ENCODE assay signal across 19 mouse cellular contexts in the genomic region with DNA sequence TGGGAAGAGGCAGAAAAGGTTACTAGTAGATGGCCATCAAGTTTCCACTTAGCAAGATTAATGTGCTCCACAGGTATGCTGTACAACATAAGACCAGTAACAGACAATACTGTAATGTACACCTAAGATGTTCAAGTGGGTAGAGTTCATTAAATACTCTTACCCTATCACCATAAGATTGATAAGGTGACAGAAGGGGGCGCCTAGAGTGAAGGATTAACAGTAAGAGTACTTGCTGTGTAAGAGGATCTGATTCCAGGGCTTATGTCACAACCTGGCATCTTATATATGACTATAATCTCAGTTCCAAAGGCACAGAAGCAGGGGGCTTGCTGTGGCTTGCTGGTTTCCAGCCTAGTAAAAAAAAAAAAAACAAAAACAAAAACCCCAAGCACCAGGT. TPM values are rescaled to one million over a fixed set of nuclear protein-coding genes. Genes with fewer than 3 reads are reported as not detected.
DNase-seq lines count a peak whose midpoint lies in the region; ATAC-seq and TF ChIP-seq lines count a peak whose summit lies in the region.
"Had no signal": no experiment of that assay in that cellular context is flagged by ENCODE, and none has a peak within 500 bp of the region (broad histone marks: within the 10 kb centered on the region; RNA-seq: fewer than 3 reads in every experiment).

No protein-coding gene starts in this region.

- no peaks in the 10 kb centered on the region for H3K9me3 ChIP-seq in intestine, postnatal 0 days (ENCODE audit: control insufficient read depth)
- H3K9me3 ChIP-seq: lung, embryonic 15.5 days; neural tube, embryonic 13.5 days had no signal

- no peak overlapping the region for H3K4me2 ChIP-seq in intestine, postnatal 0 days (replicated peaks; ENCODE audit: low read depth)
- H3K4me2 ChIP-seq: heart, embryonic 11.5 days; lung, embryonic 15.5 days; neural tube, embryonic 13.5 days had no signal

- no peak overlapping the region for H3K9ac ChIP-seq in intestine, postnatal 0 days (ENCODE audit: low read depth, low read length)
- H3K9ac ChIP-seq: forebrain, postnatal 0 days; lung, embryonic 15.5 days; neural tube, embryonic 13.5 days had no signal

- H3K27me3 ChIP-seq in spleen, adult 2 months (ENCODE audit: control insufficient read depth, insufficient read depth, low read length), result no peaks in the 10 kb centered on the region
- H3K27me3 ChIP-seq in intestine, postnatal 0 days (replicated peaks; ENCODE audit: control insufficient read depth, insufficient read depth, low read length), result no peaks in the 10 kb centered on the region
- H3K27me3 ChIP-seq: lung, embryonic 15.5 days; neural tube, embryonic 13.5 days had no signal

- DNase-seq in gastrocnemius, adult 2 months, result no peak
- DNase-seq in gastrocnemius, adult 8-10 months (ENCODE audit: low spot score in 2 of 2), result no peak
- DNase-seq in spleen, adult 2 months (ENCODE audit: low read depth in 1 of 2, low spot score in 2 of 2), result peak; percentile 33 to 49
- no peak for DNase-seq in spleen, adult 18-20 months
- DNase-seq in thymus, postnatal 4 days, result peak; percentile 48
- DNase-seq in gastrocnemius, adult 18-20 months (ENCODE audit: low spot score), result no peak
- DNase-seq in heart, postnatal 4 days, result no peak
- DNase-seq: adrenal gland, postnatal 36 days; cerebellum, postnatal 25 days; forebrain, postnatal 0 days; gastrocnemius, postnatal 25 days; heart, postnatal 36 days; layer of hippocampus, adult 9-11 months had no signal

- TF ChIP-seq CTCF in gastrocnemius, adult 2 months (IDR thresholded peaks at IDR 0.05), result peak; percentile 7; the same call in 1 of the 2 replicates
- TF ChIP-seq CTCF in spleen, adult 2 months (IDR thresholded peaks at IDR 0.05; ENCODE audit: extremely low read depth, insufficient read depth, insufficient read length, insufficient replicate concordance), result no peak
- 0 out of 2 replicates have a peak, but pooled peaks have one; percentile 23 for TF ChIP-seq CTCF in intestine, postnatal 0 days (IDR thresholded peaks at IDR 0.05; ENCODE audit: low read depth)

- no peak for ATAC-seq in intestine, postnatal 0 days
- ATAC-seq: forebrain, postnatal 0 days; inflammation-experienced regulatory T-cells, adult 6 months had no signal

- H3K4me1 ChIP-seq in spleen, adult 2 months (ENCODE audit: control insufficient read depth, insufficient read depth, insufficient read length), result peaks cover 11% of the 10 kb centered on the region
- H3K4me1 ChIP-seq in intestine, postnatal 0 days (replicated peaks; ENCODE audit: control insufficient read depth, insufficient read depth, low read length), result no peaks in the 10 kb centered on the region
- H3K4me1 ChIP-seq: lung, embryonic 15.5 days; neural tube, embryonic 13.5 days had no signal

- WGBS in spleen, adult 2 months, result 22% methylated on average over 1 of the region's 1 CpGs
- 7% methylated on average over 1 of the region's 1 CpGs for WGBS in intestine, postnatal 0 days

- intact Hi-C loops in gastrocnemius, adult 2 months (cut with DNase I), result no loop called here

- no peaks in the 10 kb centered on the region for H3K36me3 ChIP-seq in spleen, adult 2 months (ENCODE audit: control insufficient read depth, insufficient read depth, low read length)
- no peaks in the 10 kb centered on the region for H3K36me3 ChIP-seq in intestine, postnatal 0 days (ENCODE audit: control insufficient read depth, insufficient read depth)
- H3K36me3 ChIP-seq: lung, embryonic 15.5 days; neural tube, embryonic 13.5 days had no signal

- TF ChIP-seq POLR2A in spleen, adult 2 months (IDR thresholded peaks at IDR 0.05; ENCODE audit: low read depth, low read length), result no peak

- no peak overlapping the region for H3K27ac ChIP-seq in gastrocnemius, adult 2 months
- H3K27ac ChIP-seq in spleen, adult 2 months (ENCODE audit: insufficient read depth, low read length), result no peak overlapping the region
- H3K27ac ChIP-seq in intestine, postnatal 0 days (ENCODE audit: low read depth, low read length), result peak overlapping the region; percentile 42
- H3K27ac ChIP-seq: kidney, postnatal 0 days; lung, embryonic 15.5 days; neural tube, embryonic 13.5 days had no signal

- no peak overlapping the region for H3K4me3 ChIP-seq in gastrocnemius, adult 2 months
- H3K4me3 ChIP-seq in spleen, adult 2 months (ENCODE audit: extremely low read depth, insufficient read depth, insufficient read length), result no peak overlapping the region
- no peak overlapping the region for H3K4me3 ChIP-seq in intestine, postnatal 0 days (ENCODE audit: low read depth, low read length)
- H3K4me3 ChIP-seq: lung, embryonic 15.5 days; neural tube, embryonic 13.5 days had no signal

RNA-seq across cellular contexts. Expression of gene Casp8, which starts 16.9 kb away (rescaled TPM):
- 1 to 10 TPM; 2.6 to 2.7 TPM for total RNA-seq in gastrocnemius, adult 2 months (2021)
- total RNA-seq in gastrocnemius, adult 8-10 months (2022), result 1 to 10 TPM; 1.0 to 2.5 (median 2.0) TPM
- 5.6 and 6.3 TPM in 2 replicates for polyA plus RNA-seq in spleen, adult 2 months (2012; rRNA removed)
- polyA plus RNA-seq in intestine, postnatal 0 days (2015; fragmentation: Nextera tagmentation; extraction: Ambion mirVana), result 39.1 and 51.0 TPM in 2 replicates
- total RNA-seq in gastrocnemius, adult 18-20 months (2021), result 1 to 10 TPM; 1.6 to 3.3 TPM
- 10 to 100 TPM; 15.7 to 16.5 TPM for total RNA-seq in heart, postnatal 4 days (2021)

Comparison
In these comparisons a context has a peak if more than half of its experiments do, and no peak if none do; other contexts are left out.
1. DNase-seq: peak in spleen, adult 2 months (2 of 2) and thymus, postnatal 4 days (single experiment); none in gastrocnemius, adult 2 months (single experiment), gastrocnemius, adult 8-10 months (0 of 2), spleen, adult 18-20 months (0 of 2), gastrocnemius, adult 18-20 months (single experiment) and heart, postnatal 4 days (single experiment).